Mouse (Mus musculus) lung, postnatal 0 days (tissue): Measurements from ENCODE around the gene Prkar2b. TPM values are rescaled to one million over a fixed set of nuclear protein-coding genes. Genes with fewer than 3 reads are reported as not detected.

Experiments used
- ATAC-seq: fragments of 200-750 bp; cut with Nextera tagmentation; 2 replicates; pipeline ENCODE4 v1.8.0; 2017; ENCODE audit warnings: moderate library complexity
- DNase-seq: peaks from one replicate; pipeline ENCODE4 v3.0.0-alpha.2; 2016; ENCODE audit warnings: low spot score
- H3K27ac ChIP-seq: fragments of 300-500 bp; sonication (generic); 2 replicates; pipeline ENCODE4 v1.5.1; 2014; ENCODE audit warnings: antibody characterized with exemption, mild to moderate bottlenecking, low read length, mixed read lengths
- H3K27me3 ChIP-seq: fragments of 300-500 bp; sonication (generic); replicated peaks from 2 replicates; pipeline ENCODE4 v1.6.1; 2014; ENCODE audit warnings: low read length, mixed read lengths; ENCODE audit not compliant: insufficient read depth
- H3K36me3 ChIP-seq: fragments of 300-500 bp; sonication (generic); 2 replicates; pipeline ENCODE4 v1.6.1; 2014; ENCODE audit warnings: low read length, mixed read lengths; ENCODE audit not compliant: insufficient read depth
- H3K4me1 ChIP-seq: fragments of 300-500 bp; sonication (generic); 2 replicates; pipeline ENCODE4 v1.6.1; 2014; ENCODE audit warnings: antibody characterized with exemption, low read depth, low read length, mixed read lengths; ENCODE audit not compliant: insufficient read depth
- H3K4me2 ChIP-seq: fragments of 300-500 bp; sonication (generic); replicated peaks from 2 replicates; pipeline ENCODE4 v1.6.1; 2014; ENCODE audit warnings: low read depth, mild to moderate bottlenecking, low read length, moderate library complexity, mixed read lengths
- H3K4me3 ChIP-seq: fragments of 300-500 bp; sonication (generic); 2 replicates; pipeline ENCODE4 v1.5.1; 2014; ENCODE audit warnings: low read depth, low read length
- H3K9ac ChIP-seq: fragments of 300-500 bp; sonication (generic); replicated peaks from 2 replicates; pipeline ENCODE4 v1.6.1; 2014; ENCODE audit warnings: low read depth, mild to moderate bottlenecking
- H3K9me3 ChIP-seq: fragments of 300-500 bp; sonication (generic); 2 replicates; pipeline ENCODE4 v1.6.1; 2016; ENCODE audit warnings: low read length, mixed read lengths
- CTCF ChIP-seq: IDR thresholded peaks from 2 replicates; pipeline ENCODE4 v1.5.1; 2016; ENCODE audit warnings: antibody characterized with exemption, mild to moderate bottlenecking
- EP300 ChIP-seq: IDR thresholded peaks from 2 replicates; pipeline ENCODE4 v1.6.1; 2016; ENCODE audit warnings: antibody characterized with exemption, mild to moderate bottlenecking, control low read depth
- WGBS: fragments of 180-500 bp; shearing (Covaris S2); extraction: QIAGEN DNeasy Blood & Tissue Kit; methylation state at CpG from one replicate; pipeline ENCODE4 v1.1.7; 2014; 5-methylcytosine and 5-hydroxymethylcytosine counted together
- polyA plus RNA-seq: library from polyadenylated mRNA; unstranded; fragments of >200 nt; fragmentation: Nextera tagmentation; extraction: Ambion mirVana; gene quantifications from 2 replicates; pipeline ENCODE4 v1.2.1, GENCODE M21; 2015

Prkar2b gene
- polyA plus RNA-seq, 1 experiment from 2014 or later = 11.0 TPM

DNA sequence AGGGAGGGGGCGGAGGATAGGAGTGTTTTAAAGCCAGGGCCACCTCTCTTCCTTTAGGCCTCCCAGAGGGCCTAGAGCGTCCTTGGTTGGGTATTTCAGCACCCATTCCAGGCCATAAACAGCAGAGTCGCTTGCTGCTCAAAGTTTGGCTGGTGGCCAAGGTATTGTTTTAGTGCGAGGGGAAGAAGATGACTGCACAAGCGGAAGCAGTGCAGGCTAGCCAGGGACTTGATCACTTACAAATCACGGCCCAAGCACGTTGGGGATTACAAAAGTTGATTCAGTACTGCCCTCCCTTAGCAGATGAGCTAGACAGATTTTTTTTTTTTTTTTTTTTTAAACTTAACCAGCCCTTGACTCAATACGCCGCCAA lies 110.5 kb downstream of the Prkar2b start:
- DNase-seq (no peak), ATAC-seq (no peak)
- peak overlapping the region; percentile 15; the same call in 1 of the 2 replicates for H3K4me3 ChIP-seq
- no peaks in the 10 kb centered on the region for H3K4me1 ChIP-seq
- no peaks in the 10 kb centered on the region for H3K36me3 ChIP-seq
- under 1% methylated on average over 9 of the region's 9 CpGs for WGBS
- TF ChIP-seq CTCF (no peak), EP300 (peak; percentile 47)
- H3K9ac ChIP-seq = peak overlapping the region; percentile 19; the same call in 1 of the 2 replicates
- H3K27me3 ChIP-seq = no peaks in the 10 kb centered on the region
- peak overlapping the region; percentile 46 for H3K4me2 ChIP-seq
- no peaks in the 10 kb centered on the region for H3K9me3 ChIP-seq
- H3K27ac ChIP-seq = peak overlapping the region; percentile 91

GRCm38 (mm10) chr12:31949759-31950658 lies 111.1 kb downstream of the Prkar2b start, which contains the start of gene Hbp1:
Hbp1 (minus strand) TSS chr12:31950535.
- no peaks in the 10 kb centered on the region for H3K4me1 ChIP-seq
- no peaks in the 10 kb centered on the region for H3K27me3 ChIP-seq
- ATAC-seq (peak; percentile 94), DNase-seq (peak; percentile 100)
- peak within 1 kb of the TSS; percentile 100 for H3K27ac ChIP-seq
- H3K4me3 ChIP-seq = peak within 1 kb of the TSS; percentile 100
- no peaks in the 10 kb centered on the region for H3K36me3 ChIP-seq
- H3K4me2 ChIP-seq = peak within 1 kb of the TSS; percentile 68
- no peaks in the 10 kb centered on the region for H3K9me3 ChIP-seq
- peak; percentile 52; the same call in 1 of the 2 replicates for TF ChIP-seq EP300
- TF ChIP-seq CTCF = no peak
- peak within 1 kb of the TSS; percentile 100 for H3K9ac ChIP-seq
- 2% methylated on average over 57 of the region's 71 CpGs for WGBS

- peak overlapping the region; percentile 100 for H3K4me3 ChIP-seq
- ATAC-seq (peak; percentile 72), DNase-seq (peak; percentile 98)
- peak; percentile 49 for TF ChIP-seq CTCF
- TF ChIP-seq EP300 = no peak
- 2% methylated on average over 39 of the region's 58 CpGs for WGBS
- no peaks in the 10 kb centered on the region for H3K4me1 ChIP-seq
- no peaks in the 10 kb centered on the region for H3K36me3 ChIP-seq
- H3K9me3 ChIP-seq = no peaks in the 10 kb centered on the region
- no peaks in the 10 kb centered on the region for H3K27me3 ChIP-seq
- peak overlapping the region; percentile 100 for H3K9ac ChIP-seq
- peak overlapping the region; percentile 68 for H3K4me2 ChIP-seq
- H3K27ac ChIP-seq = peak overlapping the region; percentile 100
Measured at GRCm38 (mm10) chr12:31949193-31949741, 111.8 kb downstream of the Prkar2b start.

DNA sequence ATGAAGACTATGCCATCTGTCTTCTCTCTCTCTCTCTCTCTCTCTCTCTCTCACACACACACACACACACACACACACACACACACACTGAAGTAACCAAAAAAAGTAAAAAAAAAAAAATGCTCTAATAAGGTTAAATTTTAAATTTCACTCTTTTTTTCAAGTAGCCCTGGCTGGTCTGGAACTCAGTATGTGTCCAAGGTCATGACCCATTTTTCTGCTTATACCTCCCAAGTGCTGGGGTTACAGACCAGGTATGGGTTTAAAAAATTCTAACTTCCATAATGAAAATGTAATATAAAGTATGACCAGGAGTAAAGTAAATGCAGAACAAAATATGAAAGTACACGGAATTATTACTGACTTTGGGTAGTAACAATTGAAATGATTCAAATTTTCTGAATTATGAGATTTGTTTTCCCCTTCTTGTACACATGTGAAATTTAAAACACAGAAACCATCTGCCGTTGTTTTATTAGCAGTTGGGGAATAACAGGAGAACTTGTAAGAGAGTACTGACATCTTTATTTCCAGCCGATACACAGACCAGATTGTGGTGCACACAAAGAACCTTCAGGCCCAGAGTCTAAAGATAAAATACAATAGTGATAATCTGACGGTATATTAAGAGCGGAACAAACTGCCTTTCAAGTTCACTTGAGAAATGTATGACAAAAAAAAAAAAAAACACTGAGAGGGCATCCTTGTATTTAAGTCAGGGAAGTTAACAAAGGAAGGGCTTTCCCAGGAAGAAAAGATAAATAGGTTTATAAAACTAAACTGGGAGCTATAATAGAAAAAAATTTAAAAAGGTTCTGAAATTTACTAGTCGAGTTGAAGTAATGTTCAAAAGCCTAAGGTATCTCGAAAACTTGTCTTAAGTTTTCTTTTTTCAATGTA lies 112.7 kb downstream of the Prkar2b start:
- H3K4me2 ChIP-seq = peak overlapping the region; percentile 68
- no peaks in the 10 kb centered on the region for H3K4me1 ChIP-seq
- peak overlapping the region; percentile 100 for H3K27ac ChIP-seq
- 14% methylated on average over 7 of the region's 7 CpGs for WGBS
- peak overlapping the region; percentile 100 for H3K9ac ChIP-seq
- 0 out of 2 replicates have a peak, but pooled peaks cover 2% of the 10 kb centered on the region for H3K36me3 ChIP-seq
- no peaks in the 10 kb centered on the region for H3K9me3 ChIP-seq
- no peaks in the 10 kb centered on the region for H3K27me3 ChIP-seq
- TF ChIP-seq CTCF (no peak), EP300 (no peak)
- DNase-seq = peak; percentile 13
- no peak for ATAC-seq
- H3K4me3 ChIP-seq = peak overlapping the region; percentile 100

- DNase-seq = peak; percentile 31
- TF ChIP-seq CTCF = peak; percentile 64
- TF ChIP-seq EP300 = no peak
- H3K9me3 ChIP-seq = no peaks in the 10 kb centered on the region
Measured at GRCm38 (mm10) chr12:31947476-31947875, 113.6 kb downstream of the Prkar2b start.

More at GRCm38 (mm10) chr12:31947476-31947875, 113.6 kb downstream of the Prkar2b start:
- no peak for ATAC-seq
- WGBS = 90% methylated on average over 5 of the region's 5 CpGs
- Histone ChIP-seq H3K9ac (no peak overlapping the region), H3K4me2 (no peak overlapping the region), H3K4me1 (no peaks in the 10 kb centered on the region), H3K27ac (no peak overlapping the region), H3K36me3 (peaks cover 9% of the 10 kb centered on the region; the same call in 1 of the 2 replicates), H3K27me3 (no peaks in the 10 kb centered on the region), H3K4me3 (no peak overlapping the region)
